In the genomic region with DNA sequence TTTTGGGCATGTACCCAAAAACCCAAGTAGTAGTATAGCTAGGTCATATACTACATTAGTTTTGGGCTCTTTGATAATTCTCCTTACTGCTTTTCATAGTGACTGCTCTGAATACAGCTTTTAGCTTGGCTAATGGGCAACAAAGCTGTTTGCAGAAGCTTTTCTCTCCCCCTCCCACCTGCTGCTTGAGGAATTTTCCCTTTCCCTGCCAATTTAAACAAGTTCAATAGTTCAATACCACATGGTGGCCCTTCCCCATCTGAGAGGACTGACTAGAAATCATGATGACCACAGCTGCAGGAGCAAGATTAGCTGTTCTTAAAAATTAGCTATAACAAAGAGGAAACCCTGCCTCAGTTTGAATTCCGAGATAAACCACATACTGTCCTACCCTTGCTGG, we compare ENCODE assay signal across 1 mouse cellular context.
TF ChIP-seq lines count a peak whose summit lies in the region.

No protein-coding gene starts in this region.

TF ChIP-seq in MEL, 35 proteins besides CTCF, POLR2A, EP300 and RAD21:
- TF ChIP-seq TAL1 (IDR thresholded peaks at IDR 0.05; ENCODE audit: low read length) (peak; percentile 15; the same call in 1 of the 2 replicates), ZKSCAN1 (IDR thresholded peaks at IDR 0.05; ENCODE audit: low read depth, low read length) (no peak), JUND (IDR thresholded peaks at IDR 0.05; ENCODE audit: low read depth, low read length) (no peak)
TF ChIP-seq in MEL: peak in this region for 1.
